Mouse (Mus musculus): ENCODE results near the gene Gm21764. TPM values are rescaled to one million over a fixed set of nuclear protein-coding genes. Genes with fewer than 3 reads are reported as not detected.
"Not testable (repeated sequence)": the region's sequence is repeated elsewhere in the genome, so short reads cannot be mapped to it uniquely, and the experiment has no call there.

The Gm21764 gene
- polyA plus RNA-seq (2014; fragmentation: Nextera tagmentation; extraction: Ambion mirVana), result not detected in 2 replicates

DNA sequence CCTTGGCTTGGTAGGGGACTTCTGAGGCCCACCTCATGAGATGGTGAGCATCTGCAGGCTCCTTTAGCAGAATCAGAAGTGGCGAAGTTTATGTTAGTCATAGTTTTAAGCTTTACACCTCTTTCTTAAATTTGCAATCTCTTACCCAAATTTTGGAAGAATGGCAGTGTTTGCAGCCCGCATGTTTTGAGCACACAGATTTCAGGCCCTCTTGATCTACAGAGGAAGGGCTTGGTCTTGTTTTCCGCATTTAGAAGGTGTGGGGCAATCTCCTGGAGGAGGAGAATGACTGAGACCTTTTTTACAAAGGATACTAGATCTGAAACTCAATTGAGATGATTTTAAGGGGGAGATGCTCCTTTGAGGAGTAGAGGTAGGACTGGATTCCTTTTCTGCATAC, at the start of gene Gm21764:
Gm21764 (minus strand) TSS at position 101 of the 400 bp plus-strand sequence.
- no CpG with 5 or more reads among the region's 3 CpGs for WGBS
- H3K36me3 ChIP-seq (ENCODE audit: control insufficient read depth, insufficient read depth, low read length); DNase-seq (ENCODE audit: low spot score); H3K4me2 ChIP-seq (ENCODE audit: low read depth, low read length, severe bottlenecking); H3K27me3 ChIP-seq (ENCODE audit: control insufficient read depth, insufficient read depth, low read length); ATAC-seq (replicated peaks; ENCODE audit: low FRiP score); H3K4me1 ChIP-seq (replicated peaks; ENCODE audit: control insufficient read depth, insufficient read depth, low read length); H3K27ac ChIP-seq (ENCODE audit: low read depth, low read length); H3K9ac ChIP-seq (ENCODE audit: low read length); H3K4me3 ChIP-seq (ENCODE audit: low read depth, low read length); H3K9me3 ChIP-seq (ENCODE audit: control insufficient read depth, low read length): not testable (repeated sequence)

DNA sequence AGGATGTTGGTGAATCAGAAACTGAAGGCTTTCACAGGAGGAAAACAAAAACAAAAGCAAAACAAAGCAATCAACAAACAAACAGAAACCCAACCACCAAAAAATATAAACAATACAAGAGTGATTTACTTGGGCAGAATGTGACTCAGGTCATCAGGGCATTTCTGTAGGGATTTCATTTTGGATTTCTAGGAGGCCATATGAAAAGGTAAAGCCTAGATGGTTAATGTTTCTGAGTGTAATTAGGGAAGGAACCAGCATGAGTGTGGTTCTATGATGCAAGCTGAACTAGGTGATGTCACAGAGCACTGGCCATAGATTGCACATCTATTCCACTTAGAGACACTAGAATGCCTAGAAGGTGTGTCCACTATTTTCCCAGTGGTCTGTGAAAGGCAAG, 27.2 kb upstream of the Gm21764 start, which contains the start of gene Ssty1:
Ssty1 (plus strand) TSS at position 301 of the 400 bp plus-strand sequence.
- not testable (repeated sequence) for H3K27ac ChIP-seq (ENCODE audit: low read depth, low read length); H3K27me3 ChIP-seq (ENCODE audit: control insufficient read depth, insufficient read depth, low read length); H3K36me3 ChIP-seq (ENCODE audit: control insufficient read depth, insufficient read depth, low read length); ATAC-seq (replicated peaks; ENCODE audit: low FRiP score); DNase-seq (ENCODE audit: low spot score); H3K4me2 ChIP-seq (ENCODE audit: low read depth, low read length, severe bottlenecking); H3K9me3 ChIP-seq (ENCODE audit: control insufficient read depth, low read length); H3K4me1 ChIP-seq (replicated peaks; ENCODE audit: control insufficient read depth, insufficient read depth, low read length); H3K4me3 ChIP-seq (ENCODE audit: low read depth, low read length); H3K9ac ChIP-seq (ENCODE audit: low read length)

Other genes with a start within 250 kb of the Gm21764 start
- not detected in 2 replicates for gene Gm21904, start 215.5 kb downstream of the Gm21764 start, polyA plus RNA-seq (2014; fragmentation: Nextera tagmentation; extraction: Ambion mirVana)
- gene Gm20772, start 187.1 kb downstream of the Gm21764 start, polyA plus RNA-seq (2014; fragmentation: Nextera tagmentation; extraction: Ambion mirVana), result not detected in 2 replicates
- not detected in 2 replicates for gene Gm20831, start 187.1 kb downstream of the Gm21764 start, polyA plus RNA-seq (2014; fragmentation: Nextera tagmentation; extraction: Ambion mirVana)
- gene Srsy, start 124.5 kb downstream of the Gm21764 start, polyA plus RNA-seq (2014; fragmentation: Nextera tagmentation; extraction: Ambion mirVana), result not detected in 2 replicates
- not detected in 2 replicates for gene Ssty1, start 27.3 kb upstream of the Gm21764 start, polyA plus RNA-seq (2014; fragmentation: Nextera tagmentation; extraction: Ambion mirVana)